Mouse (Mus musculus) neural tube, embryonic 14.5 days (tissue): ENCODE measurements around the gene Edf1. TPM values are rescaled to one million over a fixed set of nuclear protein-coding genes. Genes with fewer than 3 reads are reported as not detected.

Experiments
- ATAC-seq: fragments of 200-750 bp; cut with Nextera tagmentation; 2 replicates; pipeline ENCODE4 v1.8.0; 2017; ENCODE audit warnings: low read depth, mild to moderate bottlenecking, moderate TSS enrichment, moderate library complexity
- H3K27ac ChIP-seq: fragments of 300-500 bp; sonication (generic); 2 replicates; pipeline ENCODE4 v1.5.1; 2014; ENCODE audit warnings: low read depth, mild to moderate bottlenecking, control low read depth, low read length, moderate library complexity, mixed read lengths
- H3K27me3 ChIP-seq: fragments of 300-500 bp; sonication (generic); 2 replicates; pipeline ENCODE4 v1.6.1; 2014; ENCODE audit warnings: low read length; ENCODE audit not compliant: control insufficient read depth, insufficient read depth
- H3K36me3 ChIP-seq: fragments of 300-500 bp; sonication (generic); 2 replicates; pipeline ENCODE4 v1.6.1; 2014; ENCODE audit warnings: low read length, mixed read lengths; ENCODE audit not compliant: control insufficient read depth, insufficient read depth
- H3K4me1 ChIP-seq: fragments of 300-500 bp; sonication (generic); 2 replicates; pipeline ENCODE4 v1.6.1; 2014; ENCODE audit warnings: low read length; ENCODE audit not compliant: control insufficient read depth, insufficient read depth
- H3K4me2 ChIP-seq: fragments of 300-500 bp; sonication (generic); 2 replicates; pipeline ENCODE4 v1.6.1; 2014; ENCODE audit warnings: mild to moderate bottlenecking, low read depth, low read length, control low read depth
- H3K4me3 ChIP-seq: fragments of 300-500 bp; sonication (generic); 2 replicates; pipeline ENCODE4 v1.5.1; 2014; ENCODE audit warnings: low read depth, low read length, control low read depth, mixed read lengths
- H3K9ac ChIP-seq: fragments of 300-500 bp; sonication (generic); replicated peaks from 2 replicates; pipeline ENCODE4 v1.6.1; 2014; ENCODE audit warnings: low read depth, mild to moderate bottlenecking, control low read depth, low read length, mixed read lengths
- H3K9me3 ChIP-seq: fragments of 300-500 bp; sonication (generic); 2 replicates; pipeline ENCODE4 v1.6.1; 2016; ENCODE audit warnings: low read length; ENCODE audit not compliant: control insufficient read depth
- WGBS: fragments of 180-500 bp; shearing (Covaris S2); extraction: QIAGEN DNeasy Blood & Tissue Kit; methylation state at CpG from one replicate; pipeline ENCODE4 v1.1.7; 2014; 5-methylcytosine and 5-hydroxymethylcytosine counted together
- polyA plus RNA-seq: library from polyadenylated mRNA; unstranded; fragments of >200 nt; fragmentation: Nextera tagmentation; extraction: Ambion mirVana; gene quantifications from 2 replicates; pipeline ENCODE4 v1.2.1, GENCODE M21; 2014

The Edf1 gene
- polyA plus RNA-seq, 1 experiment from 2014 or later = 373 TPM

GRCm38 (mm10) chr2:25573068-25573467 is 15.4 kb downstream of the Edf1 start:
- Histone ChIP-seq H3K4me1 (peaks cover 24% of the 10 kb centered on the region), H3K27ac (no peak overlapping the region)

GRCm38 (mm10) chr2:25574136-25574535 is 16.5 kb downstream of the Edf1 start:
- Histone ChIP-seq H3K36me3 (peaks cover 4% of the 10 kb centered on the region; the same call in 1 of the 2 replicates), H3K27me3 (peaks cover 26% of the 10 kb centered on the region), H3K4me2 (peak overlapping the region; percentile 74), H3K9ac (peak overlapping the region; percentile 58), H3K27ac (peak overlapping the region; percentile 82; the same call in 1 of the 2 replicates), H3K4me3 (peak overlapping the region; percentile 45), H3K9me3 (no peaks in the 10 kb centered on the region), H3K4me1 (peaks cover 25% of the 10 kb centered on the region)
- no peak for ATAC-seq
- WGBS = 16% methylated on average over 11 of the region's 11 CpGs

More at GRCm38 (mm10) chr2:25573068-25573467, 15.4 kb downstream of the Edf1 start:
- no peak for ATAC-seq
- 95% methylated on average over 2 of the region's 2 CpGs for WGBS
- Histone ChIP-seq H3K9ac (no peak overlapping the region), H3K36me3 (peaks cover 5% of the 10 kb centered on the region; the same call in 1 of the 2 replicates), H3K4me2 (no peak overlapping the region), H3K27me3 (peaks cover 16% of the 10 kb centered on the region), H3K4me3 (no peak overlapping the region), H3K9me3 (no peaks in the 10 kb centered on the region)

- no peaks in the 10 kb centered on the region for H3K9me3 ChIP-seq
- under 1% methylated on average over 42 of the region's 45 CpGs for WGBS
- H3K4me2 ChIP-seq = peak within 1 kb of the TSS; percentile 74
- peaks cover 28% of the 10 kb centered on the region for H3K4me1 ChIP-seq
- peaks cover 3% of the 10 kb centered on the region; the same call in 1 of the 2 replicates for H3K36me3 ChIP-seq
- H3K27ac ChIP-seq = peak within 1 kb of the TSS; percentile 82
- ATAC-seq = peak; percentile 98
- H3K27me3 ChIP-seq = peaks cover 33% of the 10 kb centered on the region
- H3K9ac ChIP-seq = peak within 1 kb of the TSS; percentile 58
- peak within 1 kb of the TSS; percentile 45 for H3K4me3 ChIP-seq
Observed at GRCm38 (mm10) chr2:25574579-25575431, 17.2 kb downstream of the Edf1 start, which contains the start of the genes Mamdc4 and Phpt1. Gene Mamdc4, minus strand, starts transcription at chr2:25574845. Gene Phpt1, minus strand, starts transcription at chr2:25575224.

- Histone ChIP-seq H3K36me3 (peaks cover 3% of the 10 kb centered on the region; the same call in 1 of the 2 replicates), H3K4me2 (peak overlapping the region; percentile 66), H3K9me3 (no peaks in the 10 kb centered on the region), H3K27ac (peak overlapping the region; percentile 82), H3K9ac (peak overlapping the region; percentile 58), H3K27me3 (peaks cover 40% of the 10 kb centered on the region), H3K4me3 (peak overlapping the region; percentile 45), H3K4me1 (peaks cover 34% of the 10 kb centered on the region)
- WGBS = 16% methylated on average over 21 of the region's 21 CpGs
- peak; percentile 11; the same call in 1 of the 2 replicates for ATAC-seq
Observed at GRCm38 (mm10) chr2:25575432-25576027, 17.9 kb downstream of the Edf1 start.

- Histone ChIP-seq H3K27me3 (peaks cover 41% of the 10 kb centered on the region), H3K4me3 (no peak overlapping the region), H3K4me1 (peaks cover 39% of the 10 kb centered on the region), H3K27ac (no peak overlapping the region), H3K36me3 (peaks cover 3% of the 10 kb centered on the region; the same call in 1 of the 2 replicates), H3K9me3 (no peaks in the 10 kb centered on the region), H3K4me2 (no peak overlapping the region), H3K9ac (no peak overlapping the region)
- WGBS = 78% methylated on average over 16 of the region's 16 CpGs
- ATAC-seq = no peak
Observed at GRCm38 (mm10) chr2:25576028-25576850, 18.6 kb downstream of the Edf1 start.

- Histone ChIP-seq H3K9me3 (no peaks in the 10 kb centered on the region), H3K27me3 (peaks cover 41% of the 10 kb centered on the region), H3K36me3 (peaks cover 3% of the 10 kb centered on the region; the same call in 1 of the 2 replicates), H3K9ac (no peak overlapping the region), H3K27ac (no peak overlapping the region), H3K4me3 (peak overlapping the region; percentile 16; the same call in 1 of the 2 replicates), H3K4me1 (peaks cover 46% of the 10 kb centered on the region), H3K4me2 (peak overlapping the region; percentile 27)
- no peak for ATAC-seq
- WGBS = 13% methylated on average over 91 of the region's 92 CpGs
Observed at GRCm38 (mm10) chr2:25576965-25577891, 19.6 kb downstream of the Edf1 start.

GRCm38 (mm10) chr2:25577951-25578795 is 20.5 kb downstream of the Edf1 start:
- Histone ChIP-seq H3K4me3 (peak overlapping the region; percentile 16; the same call in 1 of the 2 replicates), H3K9me3 (no peaks in the 10 kb centered on the region), H3K4me2 (peak overlapping the region; percentile 27), H3K4me1 (peaks cover 55% of the 10 kb centered on the region), H3K9ac (no peak overlapping the region), H3K36me3 (peaks cover 3% of the 10 kb centered on the region; the same call in 1 of the 2 replicates), H3K27me3 (peaks cover 41% of the 10 kb centered on the region), H3K27ac (no peak overlapping the region)
- 8% methylated on average over 74 of the region's 75 CpGs for WGBS
- ATAC-seq = no peak
